Mouse (Mus musculus): ENCODE data around the gene Mpzl3.

The Mpzl3 gene

GRCm38 (mm10) chr9:45103211-45103979 lies 48.4 kb downstream of the Mpzl3 start:
- DNase-seq (ENCODE audit: extremely low spot score): no peak

- no peak for DNase-seq (ENCODE audit: extremely low spot score)
These were observed 50.8 kb downstream of the Mpzl3 start for GRCm38 (mm10) chr9:45105596-45106374.

GRCm38 (mm10) chr9:45115706-45116105 lies 60.7 kb downstream of the Mpzl3 start:
- DNase-seq (ENCODE audit: extremely low spot score): peak; percentile 60

GRCm38 (mm10) chr9:45116819-45117218 lies 61.8 kb downstream of the Mpzl3 start:
- DNase-seq (ENCODE audit: extremely low spot score): no peak

GRCm38 (mm10) chr9:45117741-45118431 lies 62.9 kb downstream of the Mpzl3 start, which contains the start of gene Scn2b:
TSS of gene Scn2b (plus strand) at chr9:45117782.
- peak; percentile 58 for DNase-seq (ENCODE audit: extremely low spot score)

- DNase-seq (ENCODE audit: extremely low spot score): no peak
These were observed 63.6 kb downstream of the Mpzl3 start for GRCm38 (mm10) chr9:45118552-45118951.

- no peak for DNase-seq (ENCODE audit: extremely low spot score)
These were observed 64.4 kb downstream of the Mpzl3 start for GRCm38 (mm10) chr9:45119316-45119953.

GRCm38 (mm10) chr9:45119954-45120530 lies 65.1 kb downstream of the Mpzl3 start:
- DNase-seq (ENCODE audit: extremely low spot score): no peak

GRCm38 (mm10) chr9:45120567-45120966 lies 65.6 kb downstream of the Mpzl3 start:
- no peak for DNase-seq (ENCODE audit: extremely low spot score)

GRCm38 (mm10) chr9:45121001-45121400 lies 66.0 kb downstream of the Mpzl3 start:
- DNase-seq (ENCODE audit: extremely low spot score): no peak

GRCm38 (mm10) chr9:45121769-45122168 lies 66.8 kb downstream of the Mpzl3 start:
- DNase-seq (ENCODE audit: extremely low spot score): peak; percentile 75

- no peak for DNase-seq (ENCODE audit: extremely low spot score)
These were observed 67.3 kb downstream of the Mpzl3 start for GRCm38 (mm10) chr9:45122209-45122761.

- DNase-seq (ENCODE audit: extremely low spot score): no peak
These were observed 70.2 kb downstream of the Mpzl3 start for GRCm38 (mm10) chr9:45125211-45125610.

GRCm38 (mm10) chr9:45126941-45127340 lies 72.0 kb downstream of the Mpzl3 start:
- DNase-seq (ENCODE audit: extremely low spot score): no peak

Measured in embryo, embryonic 9.5 days (tissue).